Mouse (Mus musculus): ENCODE results near the gene Polr2a.

GRCm38 (mm10) chr11:69778985-69779384 lies 20.5 kb upstream of the Polr2a start:
- TF ChIP-seq CTCF (IDR thresholded peaks at IDR 0.05; ENCODE audit: low read depth) (no peak), EP300 (IDR thresholded peaks at IDR 0.05; ENCODE audit: low read depth) (no peak)

Measured in liver, postnatal 0 days (tissue).